Mouse (Mus musculus) granulocyte monocyte progenitor cell, adult 5-6 weeks (primary cell): Measurements from ENCODE around the gene Gm9125. TPM values are rescaled to one million over a fixed set of nuclear protein-coding genes. Genes with fewer than 3 reads are reported as not detected.
"Not testable (repeated sequence)": the region's sequence is repeated elsewhere in the genome, so short reads cannot be mapped to it uniquely, and the experiment has no call there.

Source experiments
- ATAC-seq: replicated peaks from 2 replicates; pipeline ENCODE4 v1.8.0; 2016; ENCODE audit warnings: mild to moderate bottlenecking, moderate TSS enrichment, inconsistent platforms; ENCODE audit not compliant: poor library complexity, severe bottlenecking
- total RNA-seq, 2 experiments: library from RNA; stranded (forward) in 1 of 2; stranded (reverse) in 1 of 2; fragments of 200-712, 200-1000 nt in 1 of 2; fragments of >200 nt in 1 of 2; fragmentation: Nextera tagmentation in 1 of 2; gene quantifications; 2 replicates each; pipeline ENCODE4 v1.2.3; 2014 to 2017

Gene Gm9125
- total RNA-seq (2014; fragmentation: Nextera tagmentation) (not detected in 2 replicates), total RNA-seq (2017) (not detected in 2 replicates)

GRCm38 (mm10) chr3:94054785-94055184 lies at the start of gene Gm9125:
Gene Gm9125 (minus strand): TSS chr3:94054885.
- not testable (repeated sequence) for ATAC-seq

GRCm38 (mm10) chr3:94072544-94072943 lies 17.9 kb upstream of the Gm9125 start, which contains the start of gene Gm10697:
Gene Gm10697 (minus strand): TSS chr3:94072644.
- ATAC-seq: not testable (repeated sequence)

- not testable (repeated sequence) for ATAC-seq
Measured at GRCm38 (mm10) chr3:94049566-94050121, 5.0 kb downstream of the Gm9125 start.

- ATAC-seq: not testable (repeated sequence)
Measured at GRCm38 (mm10) chr3:94038241-94038640, 16.4 kb downstream of the Gm9125 start.

- not testable (repeated sequence) for ATAC-seq
Measured at GRCm38 (mm10) chr3:94034400-94034799, 20.3 kb downstream of the Gm9125 start.

Other genes with a start within 250 kb of the Gm9125 start
- not detected in 2 replicates for gene Tdpoz3, start 228.9 kb downstream of the Gm9125 start, total RNA-seq (2014; fragmentation: Nextera tagmentation)
- not detected in 2 replicates for gene Tdpoz3, start 228.9 kb downstream of the Gm9125 start, total RNA-seq (2017)
- gene Gm9117, start 111.3 kb downstream of the Gm9125 start, total RNA-seq (2014; fragmentation: Nextera tagmentation): not detected in 2 replicates
- gene Gm9117, start 111.3 kb downstream of the Gm9125 start, total RNA-seq (2017): not detected in 2 replicates
- gene Tdpoz5, start 93.6 kb downstream of the Gm9125 start, total RNA-seq (2014; fragmentation: Nextera tagmentation): not detected in 2 replicates
- not detected in 2 replicates for gene Tdpoz5, start 93.6 kb downstream of the Gm9125 start, total RNA-seq (2017)
- not detected in 2 replicates for gene Gm10697, start 17.8 kb upstream of the Gm9125 start, total RNA-seq (2014; fragmentation: Nextera tagmentation)
- not detected in 2 replicates for gene Gm10697, start 17.8 kb upstream of the Gm9125 start, total RNA-seq (2017)
- gene Gm10696, start 123.3 kb upstream of the Gm9125 start, total RNA-seq (2014; fragmentation: Nextera tagmentation): not detected in 2 replicates
- gene Gm10696, start 123.3 kb upstream of the Gm9125 start, total RNA-seq (2017): not detected in 2 replicates
- not detected in 2 replicates for gene Gm5286, start 141.8 kb upstream of the Gm9125 start, total RNA-seq (2014; fragmentation: Nextera tagmentation)
- gene Gm5286, start 141.8 kb upstream of the Gm9125 start, total RNA-seq (2017): not detected in 2 replicates
- gene Gm4778, start 209.2 kb upstream of the Gm9125 start, total RNA-seq (2014; fragmentation: Nextera tagmentation): not detected in 2 replicates
- not detected in 2 replicates for gene Gm4778, start 209.2 kb upstream of the Gm9125 start, total RNA-seq (2017)